Mouse (Mus musculus): Measurements from ENCODE around the gene Lysmd4. TPM values are rescaled to one million over a fixed set of nuclear protein-coding genes. Genes with fewer than 3 reads are reported as not detected.

Lysmd4 gene
- polyA plus RNA-seq, 1 experiment from 2014 or later, result 19.1 TPM

- WGBS, result 94% methylated on average over 3 of the region's 3 CpGs
- Histone ChIP-seq H3K27ac (ENCODE audit: low read length) (no peak overlapping the region), H3K27me3 (ENCODE audit: insufficient read depth, low read length) (no peaks in the 10 kb centered on the region), H3K9ac (replicated peaks; ENCODE audit: low read length) (no peak overlapping the region), H3K4me3 (ENCODE audit: low read length) (no peak overlapping the region), H3K4me1 (ENCODE audit: insufficient read depth, low read length) (no peaks in the 10 kb centered on the region), H3K9me3 (ENCODE audit: low read length) (no peaks in the 10 kb centered on the region), H3K36me3 (ENCODE audit: insufficient read depth, low read length) (peaks cover 6% of the 10 kb centered on the region; the same call in 1 of the 2 replicates), H3K4me2 (replicated peaks; ENCODE audit: low read depth, low read length) (no peak overlapping the region)
- ATAC-seq (ENCODE audit: low FRiP score, low TSS enrichment), result no peak
Measured at GRCm38 (mm10) chr7:67307078-67307477, 84.7 kb downstream of the Lysmd4 start.

- peaks cover 6% of the 10 kb centered on the region; the same call in 1 of the 2 replicates for H3K36me3 ChIP-seq (ENCODE audit: insufficient read depth, low read length)
- H3K27ac ChIP-seq (ENCODE audit: low read length), result no peak overlapping the region
- no peak overlapping the region for H3K4me2 ChIP-seq (replicated peaks; ENCODE audit: low read depth, low read length)
- no peaks in the 10 kb centered on the region for H3K27me3 ChIP-seq (ENCODE audit: insufficient read depth, low read length)
- H3K4me1 ChIP-seq (ENCODE audit: insufficient read depth, low read length), result no peaks in the 10 kb centered on the region
- no peak overlapping the region for H3K9ac ChIP-seq (replicated peaks; ENCODE audit: low read length)
- 92% methylated on average over 2 of the region's 2 CpGs for WGBS
- no peak for ATAC-seq (ENCODE audit: low FRiP score, low TSS enrichment)
- H3K9me3 ChIP-seq (ENCODE audit: low read length), result no peaks in the 10 kb centered on the region
- H3K4me3 ChIP-seq (ENCODE audit: low read length), result no peak overlapping the region
Measured at GRCm38 (mm10) chr7:67308102-67308501, 85.8 kb downstream of the Lysmd4 start.

- WGBS, result 87% methylated on average over 2 of the region's 2 CpGs
- Histone ChIP-seq H3K27me3 (ENCODE audit: insufficient read depth, low read length) (no peaks in the 10 kb centered on the region), H3K9me3 (ENCODE audit: low read length) (no peaks in the 10 kb centered on the region), H3K27ac (ENCODE audit: low read length) (no peak overlapping the region), H3K4me2 (replicated peaks; ENCODE audit: low read depth, low read length) (no peak overlapping the region), H3K36me3 (ENCODE audit: insufficient read depth, low read length) (peaks cover 3% of the 10 kb centered on the region; the same call in 1 of the 2 replicates), H3K4me1 (ENCODE audit: insufficient read depth, low read length) (no peaks in the 10 kb centered on the region), H3K9ac (replicated peaks; ENCODE audit: low read length) (no peak overlapping the region), H3K4me3 (ENCODE audit: low read length) (no peak overlapping the region)
- ATAC-seq (ENCODE audit: low FRiP score, low TSS enrichment), result no peak
Measured at GRCm38 (mm10) chr7:67310151-67310550, 87.8 kb downstream of the Lysmd4 start.

- 92% methylated on average over 3 of the region's 3 CpGs for WGBS
- H3K4me2 ChIP-seq (replicated peaks; ENCODE audit: low read depth, low read length), result no peak overlapping the region
- no peak overlapping the region for H3K9ac ChIP-seq (replicated peaks; ENCODE audit: low read length)
- H3K27ac ChIP-seq (ENCODE audit: low read length), result no peak overlapping the region
- H3K36me3 ChIP-seq (ENCODE audit: insufficient read depth, low read length), result peaks cover 3% of the 10 kb centered on the region; the same call in 1 of the 2 replicates
- ATAC-seq (ENCODE audit: low FRiP score, low TSS enrichment), result no peak
- H3K9me3 ChIP-seq (ENCODE audit: low read length), result no peaks in the 10 kb centered on the region
- H3K4me3 ChIP-seq (ENCODE audit: low read length), result no peak overlapping the region
- no peaks in the 10 kb centered on the region for H3K4me1 ChIP-seq (ENCODE audit: insufficient read depth, low read length)
- H3K27me3 ChIP-seq (ENCODE audit: insufficient read depth, low read length), result no peaks in the 10 kb centered on the region
Measured at GRCm38 (mm10) chr7:67313200-67313599, 90.9 kb downstream of the Lysmd4 start.

GRCm38 (mm10) chr7:67318697-67319096, 96.4 kb downstream of the Lysmd4 start:
- no peaks in the 10 kb centered on the region for H3K4me1 ChIP-seq (ENCODE audit: insufficient read depth, low read length)
- H3K27ac ChIP-seq (ENCODE audit: low read length), result no peak overlapping the region
- H3K9ac ChIP-seq (replicated peaks; ENCODE audit: low read length), result no peak overlapping the region
- H3K9me3 ChIP-seq (ENCODE audit: low read length), result no peaks in the 10 kb centered on the region
- no peak overlapping the region for H3K4me3 ChIP-seq (ENCODE audit: low read length)
- H3K4me2 ChIP-seq (replicated peaks; ENCODE audit: low read depth, low read length), result no peak overlapping the region
- no peak for ATAC-seq (ENCODE audit: low FRiP score, low TSS enrichment)
- H3K27me3 ChIP-seq (ENCODE audit: insufficient read depth, low read length), result no peaks in the 10 kb centered on the region
- peaks cover 2% of the 10 kb centered on the region; the same call in 1 of the 2 replicates for H3K36me3 ChIP-seq (ENCODE audit: insufficient read depth, low read length)

- H3K27me3 ChIP-seq (ENCODE audit: insufficient read depth, low read length), result no peaks in the 10 kb centered on the region
- 51% methylated on average over 1 of the region's 1 CpGs for WGBS
Measured at GRCm38 (mm10) chr7:67320359-67320758, 98.0 kb downstream of the Lysmd4 start.

GRCm38 (mm10) chr7:67342067-67342625, 119.8 kb downstream of the Lysmd4 start:
- ATAC-seq (ENCODE audit: low FRiP score, low TSS enrichment), result no peak
- Histone ChIP-seq H3K27me3 (ENCODE audit: insufficient read depth, low read length) (no peaks in the 10 kb centered on the region), H3K9me3 (ENCODE audit: low read length) (no peaks in the 10 kb centered on the region; the same call in 1 of the 2 replicates), H3K27ac (ENCODE audit: low read length) (no peak overlapping the region), H3K4me3 (ENCODE audit: low read length) (no peak overlapping the region), H3K4me2 (replicated peaks; ENCODE audit: low read depth, low read length) (no peak overlapping the region), H3K9ac (replicated peaks; ENCODE audit: low read length) (no peak overlapping the region), H3K36me3 (ENCODE audit: insufficient read depth, low read length) (0 out of 2 replicates have a peak, but pooled peaks cover 3% of the 10 kb centered on the region), H3K4me1 (ENCODE audit: insufficient read depth, low read length) (no peaks in the 10 kb centered on the region)
- 85% methylated on average over 7 of the region's 7 CpGs for WGBS

More at GRCm38 (mm10) chr7:67320359-67320758, 98.0 kb downstream of the Lysmd4 start:
- Histone ChIP-seq H3K4me2 (replicated peaks; ENCODE audit: low read depth, low read length) (no peak overlapping the region), H3K4me1 (ENCODE audit: insufficient read depth, low read length) (no peaks in the 10 kb centered on the region), H3K27ac (ENCODE audit: low read length) (no peak overlapping the region), H3K36me3 (ENCODE audit: insufficient read depth, low read length) (no peaks in the 10 kb centered on the region), H3K9ac (replicated peaks; ENCODE audit: low read length) (no peak overlapping the region), H3K9me3 (ENCODE audit: low read length) (no peaks in the 10 kb centered on the region), H3K4me3 (ENCODE audit: low read length) (no peak overlapping the region)
- no peak for ATAC-seq (ENCODE audit: low FRiP score, low TSS enrichment)

- H3K27ac ChIP-seq (ENCODE audit: low read length), result no peak overlapping the region
- 88% methylated on average over 1 of the region's 1 CpGs for WGBS
- no peak overlapping the region for H3K4me2 ChIP-seq (replicated peaks; ENCODE audit: low read depth, low read length)
- H3K9me3 ChIP-seq (ENCODE audit: low read length), result no peaks in the 10 kb centered on the region
- H3K4me3 ChIP-seq (ENCODE audit: low read length), result no peak overlapping the region
- H3K27me3 ChIP-seq (ENCODE audit: insufficient read depth, low read length), result no peaks in the 10 kb centered on the region
- no peak for ATAC-seq (ENCODE audit: low FRiP score, low TSS enrichment)
- no peaks in the 10 kb centered on the region for H3K4me1 ChIP-seq (ENCODE audit: insufficient read depth, low read length)
- H3K36me3 ChIP-seq (ENCODE audit: insufficient read depth, low read length), result 0 out of 2 replicates have a peak, but pooled peaks cover 3% of the 10 kb centered on the region
- H3K9ac ChIP-seq (replicated peaks; ENCODE audit: low read length), result no peak overlapping the region
Measured at GRCm38 (mm10) chr7:67344443-67344842, 122.1 kb downstream of the Lysmd4 start.

GRCm38 (mm10) chr7:67352989-67353388, 130.6 kb downstream of the Lysmd4 start:
- Histone ChIP-seq H3K4me1 (ENCODE audit: insufficient read depth, low read length) (no peaks in the 10 kb centered on the region), H3K9me3 (ENCODE audit: low read length) (peaks cover 8% of the 10 kb centered on the region; the same call in 1 of the 2 replicates), H3K27ac (ENCODE audit: low read length) (no peak overlapping the region), H3K27me3 (ENCODE audit: insufficient read depth, low read length) (no peaks in the 10 kb centered on the region), H3K36me3 (ENCODE audit: insufficient read depth, low read length) (peaks cover 7% of the 10 kb centered on the region; the same call in 1 of the 2 replicates), H3K4me3 (ENCODE audit: low read length) (no peak overlapping the region), H3K9ac (replicated peaks; ENCODE audit: low read length) (no peak overlapping the region), H3K4me2 (replicated peaks; ENCODE audit: low read depth, low read length) (no peak overlapping the region)
- ATAC-seq (ENCODE audit: low FRiP score, low TSS enrichment), result no peak
- WGBS, result 77% methylated on average over 4 of the region's 4 CpGs

- H3K4me1 ChIP-seq (ENCODE audit: insufficient read depth, low read length), result 0 out of 2 replicates have a peak, but pooled peaks cover under 1% of the 10 kb centered on the region
- 94% methylated on average over 6 of the region's 6 CpGs for WGBS
Measured at GRCm38 (mm10) chr7:67353667-67354066, 131.3 kb downstream of the Lysmd4 start.

More at GRCm38 (mm10) chr7:67353667-67354066, 131.3 kb downstream of the Lysmd4 start:
- peaks cover 8% of the 10 kb centered on the region; the same call in 1 of the 2 replicates for H3K9me3 ChIP-seq (ENCODE audit: low read length)
- peaks cover 7% of the 10 kb centered on the region; the same call in 1 of the 2 replicates for H3K36me3 ChIP-seq (ENCODE audit: insufficient read depth, low read length)
- no peak for ATAC-seq (ENCODE audit: low FRiP score, low TSS enrichment)
- no peak overlapping the region for H3K4me2 ChIP-seq (replicated peaks; ENCODE audit: low read depth, low read length)
- no peak overlapping the region for H3K9ac ChIP-seq (replicated peaks; ENCODE audit: low read length)
- H3K4me3 ChIP-seq (ENCODE audit: low read length), result no peak overlapping the region
- H3K27me3 ChIP-seq (ENCODE audit: insufficient read depth, low read length), result no peaks in the 10 kb centered on the region
- H3K27ac ChIP-seq (ENCODE audit: low read length), result no peak overlapping the region
